Mouse (Mus musculus): ENCODE measurements around the gene Atp6v0b. TPM values are rescaled to one million over a fixed set of nuclear protein-coding genes. Genes with fewer than 3 reads are reported as not detected.

Atp6v0b gene
- polyA plus RNA-seq, 1 experiment from 2014 or later = 263 TPM

DNA sequence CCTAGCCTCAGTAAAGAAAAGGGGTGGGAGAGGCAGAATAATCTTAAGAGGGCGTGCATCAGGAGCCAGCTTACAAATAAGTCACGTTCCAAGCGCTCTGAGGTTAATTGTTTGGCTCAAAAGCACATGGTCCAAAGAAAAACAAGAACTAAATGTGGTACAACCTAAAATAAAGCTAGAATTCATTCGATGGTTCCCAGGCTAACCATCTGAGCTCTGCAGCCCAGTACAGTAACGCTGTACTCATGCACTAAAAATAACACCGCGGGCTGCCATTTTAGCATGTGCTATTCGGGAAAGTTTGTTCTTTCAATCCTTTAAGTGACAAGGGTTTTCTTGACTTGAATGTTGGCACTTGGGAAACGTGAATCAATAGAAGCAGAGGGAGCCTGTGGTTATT lies 26.6 kb downstream of the Atp6v0b start:
- Histone ChIP-seq H3K36me3 (peaks cover 4% of the 10 kb centered on the region; the same call in 1 of the 2 replicates), H3K27me3 (ENCODE audit: insufficient read depth, poor library complexity, severe bottlenecking) (0 out of 2 replicates have a peak, but pooled peaks cover 3% of the 10 kb centered on the region), H3K4me1 (replicated peaks) (peaks cover 25% of the 10 kb centered on the region), H3K27ac (no peak overlapping the region), H3K9me3 (no peaks in the 10 kb centered on the region), H3K4me3 (no peak overlapping the region)
- WGBS = 91% methylated on average over 9 of the region's 9 CpGs
- DNase-seq (ENCODE audit: low spot score) = no peak

GRCm38 (mm10) chr4:117858794-117859193 lies 28.3 kb downstream of the Atp6v0b start:
- Histone ChIP-seq H3K9me3 (no peaks in the 10 kb centered on the region), H3K27me3 (ENCODE audit: insufficient read depth, poor library complexity, severe bottlenecking) (0 out of 2 replicates have a peak, but pooled peaks cover 3% of the 10 kb centered on the region), H3K4me3 (no peak overlapping the region), H3K27ac (no peak overlapping the region), H3K4me1 (replicated peaks) (peaks cover 32% of the 10 kb centered on the region), H3K36me3 (peaks cover 4% of the 10 kb centered on the region; the same call in 1 of the 2 replicates)
- DNase-seq (ENCODE audit: low spot score) = no peak
- 68% methylated on average over 3 of the region's 3 CpGs for WGBS

DNA sequence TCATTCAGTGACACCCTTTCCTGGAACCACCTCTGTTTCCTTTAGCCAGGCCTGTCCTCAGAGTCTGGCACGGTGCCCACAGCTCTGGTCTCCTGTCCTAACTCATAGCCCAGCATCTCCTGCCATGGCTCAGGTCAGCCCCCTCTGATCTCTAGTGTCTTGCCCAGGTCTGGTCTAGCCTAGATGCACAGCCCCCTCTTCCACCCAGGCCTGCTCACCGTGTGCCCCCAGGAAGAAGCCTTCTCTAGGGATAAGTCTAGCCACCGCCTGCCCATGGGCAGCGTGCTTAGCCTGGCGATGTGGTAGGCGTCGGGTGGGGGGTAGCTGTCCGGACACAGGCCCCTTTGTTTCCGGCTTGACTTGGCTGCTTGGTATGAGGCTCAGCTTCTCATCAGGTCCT lies 32.0 kb downstream of the Atp6v0b start:
- H3K9me3 ChIP-seq = no peaks in the 10 kb centered on the region
- no peak for DNase-seq (ENCODE audit: low spot score)
- H3K4me1 ChIP-seq (replicated peaks) = peaks cover 33% of the 10 kb centered on the region
- H3K36me3 ChIP-seq = peaks cover 4% of the 10 kb centered on the region; the same call in 1 of the 2 replicates
- 0 out of 2 replicates have a peak, but pooled peaks cover 3% of the 10 kb centered on the region for H3K27me3 ChIP-seq (ENCODE audit: insufficient read depth, poor library complexity, severe bottlenecking)
- peak overlapping the region; percentile 35; the same call in 1 of the 2 replicates for H3K27ac ChIP-seq
- 81% methylated on average over 9 of the region's 9 CpGs for WGBS
- no peak overlapping the region for H3K4me3 ChIP-seq

DNA sequence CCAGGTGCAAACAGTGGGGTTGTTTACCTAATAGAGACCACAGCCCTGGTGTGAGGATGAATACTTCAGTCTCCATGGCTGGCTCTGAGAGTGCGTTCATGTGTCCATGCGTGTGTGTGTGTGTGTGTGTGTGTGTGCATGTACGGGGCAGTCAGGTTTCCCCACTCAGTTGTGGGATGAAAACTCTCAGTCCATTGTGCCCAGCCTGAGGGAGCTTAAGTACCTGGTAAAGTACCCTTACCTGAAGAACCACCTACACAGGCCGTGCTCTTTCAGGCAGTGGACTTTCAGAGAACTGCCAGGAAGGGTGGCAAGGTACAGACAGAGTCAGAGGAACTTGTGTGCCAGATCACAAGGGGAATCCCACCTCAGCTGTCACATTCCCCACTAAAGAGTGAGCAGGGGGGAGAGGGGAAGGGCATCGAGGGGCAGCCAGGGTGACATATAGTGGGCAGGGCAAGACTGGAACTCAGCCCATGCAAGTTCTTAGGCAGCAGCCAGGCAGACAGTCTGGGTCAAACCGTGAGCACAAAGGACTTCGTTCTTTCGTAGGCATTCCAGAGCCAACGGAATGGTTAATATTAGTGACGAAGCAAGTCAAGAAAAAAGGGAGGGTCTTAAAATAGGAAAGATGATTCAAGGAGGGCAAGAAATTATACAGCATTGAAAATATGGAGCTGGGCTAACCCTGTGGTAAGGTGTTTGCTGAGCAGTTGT lies 34.8 kb downstream of the Atp6v0b start:
- Histone ChIP-seq H3K4me1 (replicated peaks) (peaks cover 50% of the 10 kb centered on the region), H3K4me3 (no peak overlapping the region), H3K36me3 (peaks cover 4% of the 10 kb centered on the region; the same call in 1 of the 2 replicates), H3K27me3 (ENCODE audit: insufficient read depth, poor library complexity, severe bottlenecking) (no peaks in the 10 kb centered on the region), H3K27ac (no peak overlapping the region), H3K9me3 (no peaks in the 10 kb centered on the region)
- 89% methylated on average over 10 of the region's 10 CpGs for WGBS
- no peak for DNase-seq (ENCODE audit: low spot score)

DNA sequence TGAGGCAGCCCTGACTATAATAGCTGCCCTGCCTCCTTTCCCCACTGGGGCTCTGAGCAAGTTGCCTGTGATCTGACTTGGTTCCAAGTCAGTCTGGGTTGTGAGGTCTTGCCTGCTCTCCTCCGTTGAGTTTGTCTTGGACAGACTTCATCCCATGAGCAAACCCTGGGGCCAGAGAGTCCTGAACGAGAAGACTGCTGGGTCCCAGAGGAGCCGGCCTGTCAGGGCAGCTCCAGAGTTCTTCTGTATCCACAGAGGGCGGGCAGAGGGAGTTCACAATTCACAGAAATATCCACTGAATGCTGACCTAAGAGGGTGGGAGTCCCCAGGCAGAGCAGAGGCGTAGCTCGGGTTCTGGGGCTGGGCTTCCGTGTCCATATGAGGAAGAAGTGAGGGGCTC lies 36.3 kb downstream of the Atp6v0b start:
- Histone ChIP-seq H3K9me3 (no peaks in the 10 kb centered on the region), H3K27ac (peak overlapping the region; percentile 40; the same call in 1 of the 2 replicates), H3K4me1 (replicated peaks) (peaks cover 50% of the 10 kb centered on the region), H3K36me3 (no peaks in the 10 kb centered on the region), H3K4me3 (no peak overlapping the region), H3K27me3 (ENCODE audit: insufficient read depth, poor library complexity, severe bottlenecking) (no peaks in the 10 kb centered on the region)
- 80% methylated on average over 7 of the region's 7 CpGs for WGBS
- no peak for DNase-seq (ENCODE audit: low spot score)

DNA sequence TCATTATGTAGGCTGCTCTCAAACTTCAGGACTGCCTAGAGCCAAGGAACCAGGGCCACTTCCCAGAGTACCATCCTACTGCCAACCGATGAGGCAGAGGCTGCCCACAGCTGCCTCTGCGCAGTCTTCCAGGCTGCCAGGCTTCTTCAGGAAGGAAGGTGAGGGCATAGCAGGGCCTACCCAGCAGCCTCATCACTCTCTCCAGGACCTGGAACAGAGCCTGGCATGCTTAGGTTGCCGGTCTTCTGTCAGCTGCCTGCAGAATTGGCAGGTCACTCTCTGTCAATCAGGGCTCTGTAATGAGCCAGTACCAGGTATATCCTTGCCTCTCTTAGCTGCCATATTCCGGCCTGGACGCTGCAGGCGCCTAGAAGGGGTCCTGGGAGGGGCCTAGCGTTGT lies 37.0 kb downstream of the Atp6v0b start:
- peaks cover 47% of the 10 kb centered on the region for H3K4me1 ChIP-seq (replicated peaks)
- H3K27ac ChIP-seq = peak overlapping the region; percentile 79
- 77% methylated on average over 7 of the region's 7 CpGs for WGBS
- H3K36me3 ChIP-seq = no peaks in the 10 kb centered on the region
- no peak overlapping the region for H3K4me3 ChIP-seq
- H3K9me3 ChIP-seq = no peaks in the 10 kb centered on the region
- DNase-seq (ENCODE audit: low spot score) = no peak
- H3K27me3 ChIP-seq (ENCODE audit: insufficient read depth, poor library complexity, severe bottlenecking) = no peaks in the 10 kb centered on the region

DNA sequence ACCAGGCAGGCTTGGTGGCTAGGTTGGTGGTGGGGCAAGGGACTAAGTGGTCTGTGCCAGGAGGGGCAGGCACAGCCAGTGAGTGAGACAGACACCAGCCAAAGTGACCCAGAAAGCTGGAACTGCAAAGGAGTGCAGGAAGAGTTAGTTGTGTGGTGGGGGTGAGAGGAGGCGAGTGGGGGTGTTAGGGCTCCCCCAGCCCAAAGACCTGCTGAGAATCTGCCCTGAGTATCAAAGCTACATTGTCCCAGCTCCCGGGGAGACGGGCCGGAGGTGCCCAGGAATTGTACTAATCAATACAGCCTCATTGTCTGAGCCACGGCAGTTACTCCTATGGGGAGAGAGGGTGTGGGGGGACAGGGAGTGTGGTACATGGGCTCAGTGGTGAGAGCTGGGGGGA lies 37.6 kb downstream of the Atp6v0b start:
- no peak for DNase-seq (ENCODE audit: low spot score)
- Histone ChIP-seq H3K4me1 (replicated peaks) (peaks cover 48% of the 10 kb centered on the region), H3K9me3 (no peaks in the 10 kb centered on the region), H3K27ac (peak overlapping the region; percentile 79), H3K36me3 (no peaks in the 10 kb centered on the region), H3K4me3 (peak overlapping the region; percentile 20), H3K27me3 (ENCODE audit: insufficient read depth, poor library complexity, severe bottlenecking) (no peaks in the 10 kb centered on the region)
- WGBS = 22% methylated on average over 5 of the region's 5 CpGs

DNA sequence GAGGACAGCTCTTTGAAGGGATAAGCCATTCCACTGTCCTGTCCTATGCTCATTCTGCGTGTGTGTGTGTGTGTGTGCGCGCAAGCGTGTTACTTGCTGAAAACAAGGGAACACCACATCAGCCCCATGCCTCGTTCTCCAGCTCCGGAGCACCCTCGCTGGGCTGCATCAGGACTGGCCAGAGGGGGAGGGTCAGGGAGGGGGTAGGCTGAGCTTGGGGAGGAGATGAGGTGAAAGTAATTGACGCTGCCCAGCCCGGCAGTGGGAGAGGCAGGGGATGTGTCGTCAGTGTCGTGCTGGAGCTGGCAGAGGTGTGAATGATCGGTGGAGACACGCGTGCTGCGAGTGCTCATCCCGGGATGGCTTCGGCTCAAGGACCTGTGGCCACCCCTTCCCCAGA lies 38.1 kb downstream of the Atp6v0b start:
- Histone ChIP-seq H3K27me3 (ENCODE audit: insufficient read depth, poor library complexity, severe bottlenecking) (no peaks in the 10 kb centered on the region), H3K4me3 (peak overlapping the region; percentile 20; the same call in 1 of the 2 replicates), H3K36me3 (no peaks in the 10 kb centered on the region), H3K4me1 (replicated peaks) (peaks cover 49% of the 10 kb centered on the region), H3K9me3 (no peaks in the 10 kb centered on the region), H3K27ac (peak overlapping the region; percentile 79)
- 57% methylated on average over 17 of the region's 17 CpGs for WGBS
- no peak for DNase-seq (ENCODE audit: low spot score)

- H3K9me3 ChIP-seq = no peaks in the 10 kb centered on the region
- H3K4me1 ChIP-seq (replicated peaks) = peaks cover 41% of the 10 kb centered on the region
- H3K27me3 ChIP-seq (ENCODE audit: insufficient read depth, poor library complexity, severe bottlenecking) = no peaks in the 10 kb centered on the region
- no peaks in the 10 kb centered on the region for H3K36me3 ChIP-seq
- no peak overlapping the region for H3K4me3 ChIP-seq
- no peak for DNase-seq (ENCODE audit: low spot score)
- WGBS = 52% methylated on average over 2 of the region's 2 CpGs
- peak overlapping the region; percentile 66 for H3K27ac ChIP-seq
Observed at GRCm38 (mm10) chr4:117847011-117847410, 40.1 kb downstream of the Atp6v0b start.

GRCm38 (mm10) chr4:117846261-117846660 lies 40.9 kb downstream of the Atp6v0b start:
- Histone ChIP-seq H3K27me3 (ENCODE audit: insufficient read depth, poor library complexity, severe bottlenecking) (no peaks in the 10 kb centered on the region), H3K4me1 (replicated peaks) (peaks cover 41% of the 10 kb centered on the region), H3K27ac (no peak overlapping the region), H3K36me3 (no peaks in the 10 kb centered on the region), H3K4me3 (no peak overlapping the region), H3K9me3 (no peaks in the 10 kb centered on the region)
- 96% methylated on average over 4 of the region's 4 CpGs for WGBS
- DNase-seq (ENCODE audit: low spot score) = no peak

DNA sequence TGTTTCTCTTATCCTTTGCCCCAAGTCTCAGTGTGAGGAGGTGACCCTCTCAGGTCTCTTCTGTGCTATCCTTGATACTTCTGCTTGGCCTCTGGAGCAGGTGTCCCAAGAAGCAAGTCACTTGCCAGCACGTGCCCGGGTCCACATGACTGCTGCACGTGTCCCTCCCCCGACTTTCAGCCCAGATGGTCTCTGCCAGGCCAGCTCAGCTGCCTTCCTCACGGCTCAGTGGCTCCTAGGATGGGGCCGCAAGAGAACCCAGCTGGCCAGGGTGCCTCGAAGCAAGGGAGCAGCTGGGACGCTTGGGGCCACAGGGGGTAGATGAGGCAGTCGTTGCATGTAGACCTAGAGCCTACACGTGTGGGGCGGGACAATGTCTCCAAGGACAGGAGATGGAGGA lies 41.8 kb downstream of the Atp6v0b start:
- 82% methylated on average over 11 of the region's 11 CpGs for WGBS
- Histone ChIP-seq H3K36me3 (no peaks in the 10 kb centered on the region), H3K4me1 (replicated peaks) (peaks cover 34% of the 10 kb centered on the region), H3K4me3 (no peak overlapping the region), H3K27me3 (ENCODE audit: insufficient read depth, poor library complexity, severe bottlenecking) (no peaks in the 10 kb centered on the region), H3K9me3 (no peaks in the 10 kb centered on the region), H3K27ac (no peak overlapping the region)
- no peak for DNase-seq (ENCODE audit: low spot score)

DNA sequence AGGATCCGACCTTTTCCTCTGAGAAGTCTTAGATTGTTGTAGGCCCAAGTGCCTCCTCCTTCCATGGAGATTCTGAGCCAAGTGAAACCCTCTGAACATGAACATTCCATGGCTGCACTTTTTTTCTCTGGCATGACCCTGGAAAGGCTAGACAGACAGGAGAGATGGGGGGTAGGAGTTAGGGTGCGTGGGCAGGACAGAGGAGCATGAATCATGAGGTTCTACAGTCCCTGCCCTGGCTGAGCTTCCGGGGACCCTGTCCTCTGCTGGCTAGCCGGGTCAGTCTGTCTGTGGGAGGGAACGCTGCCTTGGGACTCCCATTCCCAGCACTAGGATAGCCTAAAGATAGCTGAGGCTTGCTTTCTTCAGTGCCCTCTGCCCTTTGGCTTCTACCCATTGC lies 42.7 kb downstream of the Atp6v0b start:
- Histone ChIP-seq H3K4me1 (replicated peaks) (peaks cover 25% of the 10 kb centered on the region), H3K36me3 (no peaks in the 10 kb centered on the region), H3K9me3 (no peaks in the 10 kb centered on the region), H3K27ac (no peak overlapping the region), H3K27me3 (ENCODE audit: insufficient read depth, poor library complexity, severe bottlenecking) (no peaks in the 10 kb centered on the region), H3K4me3 (no peak overlapping the region)
- DNase-seq (ENCODE audit: low spot score) = no peak
- WGBS = 87% methylated on average over 5 of the region's 5 CpGs

DNA sequence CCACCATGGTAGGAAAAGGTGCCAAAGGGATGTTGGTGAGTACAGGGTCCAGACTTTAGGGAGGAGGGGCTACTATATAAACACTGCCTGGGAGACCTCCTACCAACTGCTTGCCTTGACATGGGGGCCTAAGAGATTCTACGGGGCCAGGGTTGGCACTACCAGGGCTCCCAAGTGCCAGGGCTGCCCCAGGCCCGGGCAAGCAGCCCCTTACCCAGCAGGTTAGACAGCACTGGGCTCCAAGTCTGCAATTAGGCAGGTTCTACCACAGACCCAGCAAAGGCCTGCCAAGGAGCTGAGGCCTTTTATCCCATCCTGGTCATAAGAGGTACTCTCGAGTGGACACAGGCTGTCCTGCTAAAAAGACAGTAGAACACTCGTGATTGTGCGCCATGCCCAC lies 44.0 kb downstream of the Atp6v0b start:
- Histone ChIP-seq H3K27ac (no peak overlapping the region), H3K9me3 (no peaks in the 10 kb centered on the region), H3K4me1 (replicated peaks) (peaks cover 16% of the 10 kb centered on the region), H3K36me3 (no peaks in the 10 kb centered on the region), H3K4me3 (no peak overlapping the region), H3K27me3 (ENCODE audit: insufficient read depth, poor library complexity, severe bottlenecking) (no peaks in the 10 kb centered on the region)
- DNase-seq (ENCODE audit: low spot score) = no peak
- 88% methylated on average over 5 of the region's 5 CpGs for WGBS

Measured in hindbrain, embryonic 10.5 days (tissue).